Mouse (Mus musculus) G1E (cell line): ENCODE data around the gene Arfgap3.

Source experiments
- CTCF ChIP-seq: IDR thresholded peaks from 2 replicates; pipeline ENCODE4 v1.5.1; 2012; ENCODE audit warnings: low read depth, low read length, inconsistent platforms, mixed read lengths
- GATA1 ChIP-seq: IDR thresholded peaks from 2 replicates; pipeline ENCODE4 v1.6.1; 2012; ENCODE audit warnings: borderline replicate concordance, low read length, inconsistent platforms, mixed read lengths
- POLR2AphosphoS5 ChIP-seq: IDR thresholded peaks from 2 replicates; pipeline ENCODE4 v1.6.1; 2012; ENCODE audit warnings: low read depth, low read length, inconsistent platforms; ENCODE audit not compliant: insufficient replicate concordance
- TAL1 ChIP-seq: conservative IDR thresholded peaks from 2 replicates; pipeline ENCODE4 v1.6.1; 2012; ENCODE audit warnings: low read depth, low read length, inconsistent platforms, mixed read lengths

DNA sequence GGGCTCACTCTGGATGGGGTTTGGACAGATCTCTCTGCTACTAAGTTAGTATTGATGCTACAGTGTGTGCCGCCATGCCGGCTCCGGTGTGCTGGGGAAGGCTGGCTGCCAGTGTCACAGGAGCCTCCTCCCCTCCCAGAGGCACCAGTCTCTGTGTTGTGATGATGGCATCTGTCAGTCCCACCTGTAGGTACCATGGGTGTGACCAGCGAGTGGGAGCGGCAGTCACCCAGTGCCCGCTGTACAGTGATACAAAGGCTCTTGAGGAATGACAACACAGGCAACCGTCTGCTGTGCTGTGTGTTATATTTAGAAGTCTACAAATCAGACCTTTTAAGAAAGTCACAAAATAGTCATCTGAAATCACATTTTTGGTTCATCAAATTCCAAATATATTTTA, 50.6 kb downstream of the Arfgap3 start:
- no peak for TF ChIP-seq TAL1
- no peak for TF ChIP-seq CTCF
- TF ChIP-seq POLR2AphosphoS5, result no peak
- TF ChIP-seq GATA1, result no peak
